Mouse (Mus musculus) B cell, adult 62 days (primary cell): Measurements from ENCODE around the gene BC055324. TPM values are rescaled to one million over a fixed set of nuclear protein-coding genes. Genes with fewer than 3 reads are reported as not detected.

Source experiments
- total RNA-seq: library from RNA; stranded (reverse); gene quantifications from 4 replicates; pipeline ENCODE4 v1.2.4, GENCODE M21; 2023

The BC055324 gene
- total RNA-seq: 5.5 to 9.6 TPM (median 7.5 TPM) in 4 replicates

GRCm38 (mm10) chr1:163994721-163995608 lies at the start of gene BC055324, which contains the start of gene Mettl18:
Gene BC055324, minus strand, starts transcription at chr1:163994796.
Gene Mettl18, plus strand, starts transcription at chr1:163994889.

GRCm38 (mm10) chr1:163928846-163929245 lies 65.8 kb downstream of the BC055324 start, which contains the start of gene Scyl3:
Gene Scyl3, plus strand, starts transcription at chr1:163929100.

Other genes with a start within 250 kb of the BC055324 start
- 2.3 to 2.7 TPM (median 2.5 TPM) in 4 replicates for gene Kifap3, start 215.2 kb downstream of the BC055324 start, total RNA-seq
- 31.3 to 38.1 TPM (median 36.8 TPM) in 4 replicates for gene Scyl3, start 65.7 kb downstream of the BC055324 start, total RNA-seq
- gene Mettl18, start 93 bp upstream of the BC055324 start, total RNA-seq: 5.0 to 6.1 TPM (median 5.5 TPM) in 4 replicates
- gene Sele, start 53.4 kb upstream of the BC055324 start, total RNA-seq: not detected in 4 replicates
- gene Sell, start 67.2 kb upstream of the BC055324 start, total RNA-seq: 564 to 577 TPM (median 571 TPM) in 4 replicates
- 0.72 to 1.8 TPM (median 1.4 TPM) in 4 replicates for gene Selp, start 120.5 kb upstream of the BC055324 start, total RNA-seq
- gene F5, start 157.0 kb upstream of the BC055324 start, total RNA-seq: 0.37 to 0.61 TPM (median 0.46 TPM) in 4 replicates